Comparison of ENCODE assay signal across 17 mouse cellular contexts in genomic region chr12:105048301-105048863, GRCm38 (mm10). TPM values are rescaled to one million over a fixed set of nuclear protein-coding genes. Genes with fewer than 3 reads are reported as not detected.
DNase-seq lines count a peak whose midpoint lies in the region; ATAC-seq and TF ChIP-seq lines count a peak whose summit lies in the region.
"Had no signal": no experiment of that assay in that cellular context is flagged by ENCODE, and none has a peak within 500 bp of the region (broad histone marks: within the 10 kb centered on the region; RNA-seq: fewer than 3 reads in every experiment).

No protein-coding gene starts in this region.

- DNase-seq in forebrain, embryonic 10.5 days (ENCODE audit: extremely low spot score, low spot score), result no peak
- DNase-seq in forebrain, postnatal 0 days, result no peak
- no peak for DNase-seq in liver, postnatal 0 days
- DNase-seq in 3134 (ENCODE audit: extremely low read depth, insufficient read length, low spot score), result peak; percentile 65
- DNase-seq in embryonic facial prominence, embryonic 10.5 days (ENCODE audit: low spot score), result no peak
- no peak for DNase-seq in layer of hippocampus, adult 9-10 months (ENCODE audit: low spot score)
- DNase-seq in gastrocnemius, postnatal 36 days, result no peak
- DNase-seq: adrenal gland, adult 2 months; cerebellum, adult 2 months; gastrocnemius, postnatal 14 days; lung, adult 2 months; thymus, postnatal 4 days had no signal

- TF ChIP-seq CTCF in forebrain, postnatal 0 days (IDR thresholded peaks at IDR 0.05; ENCODE audit: low read depth), result no peak
- TF ChIP-seq CTCF in liver, postnatal 0 days (IDR thresholded peaks at IDR 0.05; ENCODE audit: low read depth), result no peak

- intact Hi-C loops in gastrocnemius, postnatal 36 days (cut with DNase I), result no loop called here

- H3K36me3 ChIP-seq in forebrain, embryonic 10.5 days (replicated peaks), result peaks cover 20% of the 10 kb centered on the region
- H3K36me3 ChIP-seq in forebrain, postnatal 0 days (ENCODE audit: insufficient read depth), result no peaks in the 10 kb centered on the region
- peaks cover 53% of the 10 kb centered on the region for H3K36me3 ChIP-seq in liver, embryonic 12.5 days
- H3K36me3 ChIP-seq in liver, postnatal 0 days (replicated peaks; ENCODE audit: insufficient read depth, low read length), result peaks cover 7% of the 10 kb centered on the region; the same call in 1 of the 2 replicates
- peaks cover 17% of the 10 kb centered on the region for H3K36me3 ChIP-seq in embryonic facial prominence, embryonic 10.5 days (replicated peaks)
- H3K36me3 ChIP-seq: kidney, embryonic 15.5 days had no signal

- peak overlapping the region; percentile 53 for H3K27ac ChIP-seq in forebrain, embryonic 10.5 days
- H3K27ac ChIP-seq in forebrain, postnatal 0 days (ENCODE audit: low read depth, low read length), result no peak overlapping the region
- peak overlapping the region; percentile 54; the same call in 1 of the 2 replicates for H3K27ac ChIP-seq in liver, embryonic 12.5 days
- H3K27ac ChIP-seq in liver, postnatal 0 days (ENCODE audit: low read depth), result no peak overlapping the region
- 0 out of 2 replicates have a peak overlapping the region, but pooled peaks have one; percentile 3 for H3K27ac ChIP-seq in embryonic facial prominence, embryonic 10.5 days (replicated peaks)
- H3K27ac ChIP-seq: hindbrain, embryonic 10.5 days; kidney, embryonic 15.5 days; limb, embryonic 13.5 days had no signal

- no peak overlapping the region for H3K9ac ChIP-seq in forebrain, postnatal 0 days
- H3K9ac ChIP-seq in liver, embryonic 12.5 days, result no peak overlapping the region
- no peak overlapping the region for H3K9ac ChIP-seq in liver, postnatal 0 days (replicated peaks)
- H3K9ac ChIP-seq: kidney, embryonic 15.5 days; limb, embryonic 13.5 days had no signal

- H3K4me2 ChIP-seq in forebrain, postnatal 0 days (ENCODE audit: low read depth), result no peak overlapping the region
- no peak overlapping the region for H3K4me2 ChIP-seq in liver, embryonic 12.5 days
- H3K4me2 ChIP-seq in liver, postnatal 0 days (ENCODE audit: low read depth, low read length), result no peak overlapping the region
- H3K4me2 ChIP-seq: kidney, embryonic 15.5 days; limb, embryonic 13.5 days had no signal

- 52% methylated on average over 17 of the region's 17 CpGs for WGBS in forebrain, embryonic 10.5 days
- 42% methylated on average over 17 of the region's 17 CpGs for WGBS in forebrain, postnatal 0 days
- WGBS in liver, embryonic 12.5 days (ENCODE audit: insufficient replicate concordance), result 77% methylated on average over 17 of the region's 17 CpGs
- WGBS in liver, postnatal 0 days (ENCODE audit: insufficient replicate concordance), result 74% methylated on average over 17 of the region's 17 CpGs
- WGBS in embryonic facial prominence, embryonic 10.5 days, result 67% methylated on average over 17 of the region's 17 CpGs

- H3K4me3 ChIP-seq in forebrain, embryonic 10.5 days, result no peak overlapping the region
- no peak overlapping the region for H3K4me3 ChIP-seq in forebrain, postnatal 0 days (ENCODE audit: low read depth, low read length)
- no peak overlapping the region for H3K4me3 ChIP-seq in liver, embryonic 12.5 days
- H3K4me3 ChIP-seq in liver, postnatal 0 days (ENCODE audit: low read depth, low read length), result no peak overlapping the region
- H3K4me3 ChIP-seq in embryonic facial prominence, embryonic 10.5 days, result no peak overlapping the region
- H3K4me3 ChIP-seq: hindbrain, embryonic 10.5 days; kidney, embryonic 15.5 days; limb, embryonic 13.5 days; megakaryocyte, embryonic 14.5 days had no signal

- peaks cover 12% of the 10 kb centered on the region; the same call in 1 of the 2 replicates for H3K9me3 ChIP-seq in forebrain, embryonic 10.5 days
- no peaks in the 10 kb centered on the region for H3K9me3 ChIP-seq in forebrain, postnatal 0 days (ENCODE audit: low read length)
- H3K9me3 ChIP-seq in liver, embryonic 12.5 days (replicated peaks), result 0 out of 2 replicates have a peak, but pooled peaks cover 5% of the 10 kb centered on the region
- no peaks in the 10 kb centered on the region; the same call in 1 of the 2 replicates for H3K9me3 ChIP-seq in liver, postnatal 0 days (ENCODE audit: low read length)
- peaks cover 12% of the 10 kb centered on the region for H3K9me3 ChIP-seq in embryonic facial prominence, embryonic 10.5 days
- H3K9me3 ChIP-seq: kidney, embryonic 15.5 days had no signal

- ATAC-seq in forebrain, postnatal 0 days, result no peak
- ATAC-seq in liver, embryonic 12.5 days, result no peak
- ATAC-seq in liver, postnatal 0 days, result no peak

- no peaks in the 10 kb centered on the region for H3K27me3 ChIP-seq in forebrain, embryonic 10.5 days (ENCODE audit: poor library complexity, severe bottlenecking)
- H3K27me3 ChIP-seq in forebrain, postnatal 0 days (ENCODE audit: insufficient read depth, low read length), result no peaks in the 10 kb centered on the region
- no peaks in the 10 kb centered on the region for H3K27me3 ChIP-seq in liver, embryonic 12.5 days (replicated peaks)
- no peaks in the 10 kb centered on the region for H3K27me3 ChIP-seq in liver, postnatal 0 days (ENCODE audit: insufficient read depth, low read length)
- no peaks in the 10 kb centered on the region for H3K27me3 ChIP-seq in embryonic facial prominence, embryonic 10.5 days (replicated peaks; ENCODE audit: low read depth, poor library complexity, severe bottlenecking)
- H3K27me3 ChIP-seq: kidney, embryonic 15.5 days; limb, embryonic 13.5 days had no signal

- peaks cover 14% of the 10 kb centered on the region for H3K4me1 ChIP-seq in forebrain, embryonic 10.5 days
- H3K4me1 ChIP-seq in forebrain, postnatal 0 days (ENCODE audit: insufficient read depth), result no peaks in the 10 kb centered on the region
- H3K4me1 ChIP-seq in liver, embryonic 12.5 days, result peaks cover 21% of the 10 kb centered on the region; the same call in 1 of the 2 replicates
- H3K4me1 ChIP-seq in liver, postnatal 0 days (ENCODE audit: insufficient read depth), result no peaks in the 10 kb centered on the region
- H3K4me1 ChIP-seq in embryonic facial prominence, embryonic 10.5 days, result 0 out of 2 replicates have a peak, but pooled peaks cover 6% of the 10 kb centered on the region
- H3K4me1 ChIP-seq: limb, embryonic 13.5 days had no signal

- no peak for TF ChIP-seq EP300 in liver, postnatal 0 days (IDR thresholded peaks at IDR 0.05; ENCODE audit: low read depth)

RNA-seq across cellular contexts. Expression of gene Glrx5, which starts 15.9 kb away (rescaled TPM):
- polyA plus RNA-seq in forebrain, embryonic 10.5 days (2016; fragmentation: Nextera tagmentation; extraction: Ambion mirVana), result 234 and 235 TPM in 2 replicates
- 47.4 and 84.5 TPM in 2 replicates for total RNA-seq in forebrain, postnatal 0 days (2014; rRNA removed)
- 177 and 205 TPM in 2 replicates for polyA plus RNA-seq in forebrain, postnatal 0 days (2015; fragmentation: Nextera tagmentation; extraction: Ambion mirVana)
- polyA plus RNA-seq in liver, embryonic 12.5 days (2016; fragmentation: Nextera tagmentation; extraction: Ambion mirVana), result 719 and 730 TPM in 2 replicates
- polyA plus RNA-seq in liver, postnatal 0 days (2015; fragmentation: Nextera tagmentation; extraction: Ambion mirVana), result 349 and 355 TPM in 2 replicates
- 218 and 234 TPM in 2 replicates for polyA plus RNA-seq in embryonic facial prominence, embryonic 10.5 days (2016; fragmentation: Nextera tagmentation; extraction: Ambion mirVana)
- 10 to 100 TPM; 57.9 to 61.2 TPM for total RNA-seq in gastrocnemius, postnatal 36 days (2021)

RNA-seq across cellular contexts. Expression of gene Syne3, which starts 38.8 kb away (rescaled TPM):
- 0.10 and 0.27 TPM in 2 replicates for polyA plus RNA-seq in forebrain, embryonic 10.5 days (2016; fragmentation: Nextera tagmentation; extraction: Ambion mirVana)
- 0.92 and 1.8 TPM in 2 replicates for total RNA-seq in forebrain, postnatal 0 days (2014; rRNA removed)
- polyA plus RNA-seq in forebrain, postnatal 0 days (2015; fragmentation: Nextera tagmentation; extraction: Ambion mirVana), result 0.28 and 0.54 TPM in 2 replicates
- 2.1 and 2.5 TPM in 2 replicates for polyA plus RNA-seq in liver, embryonic 12.5 days (2016; fragmentation: Nextera tagmentation; extraction: Ambion mirVana)
- polyA plus RNA-seq in liver, postnatal 0 days (2015; fragmentation: Nextera tagmentation; extraction: Ambion mirVana), result 1.3 and 2.3 TPM in 2 replicates
- polyA plus RNA-seq in embryonic facial prominence, embryonic 10.5 days (2016; fragmentation: Nextera tagmentation; extraction: Ambion mirVana), result 0.24 and 0.26 TPM in 2 replicates
- total RNA-seq in gastrocnemius, postnatal 36 days (2021), result 1 to 10 TPM; 3.1 to 3.8 TPM

Comparison
In these comparisons a context has a peak if more than half of its experiments do, and no peak if none do; other contexts are left out.
1. H3K27ac ChIP-seq: peak in forebrain, embryonic 10.5 days (single experiment), liver, embryonic 12.5 days (single experiment) and embryonic facial prominence, embryonic 10.5 days (single experiment); none in forebrain, postnatal 0 days (single experiment) and liver, postnatal 0 days (single experiment).